Mouse (Mus musculus): ENCODE measurements around the gene Ccdc38. TPM values are rescaled to one million over a fixed set of nuclear protein-coding genes. Genes with fewer than 3 reads are reported as not detected.

Gene Ccdc38
- total RNA-seq (2023): not detected

GRCm38 (mm10) chr10:93540431-93541210, at the start of gene Ccdc38:
TSS of gene Ccdc38 (plus strand) at chr10:93540632.

GRCm38 (mm10) chr10:93539775-93540430, 529 bp upstream of the Ccdc38 start, which contains the start of gene Amdhd1:
TSS of gene Amdhd1 (minus strand) at chr10:93540033.

DNA sequence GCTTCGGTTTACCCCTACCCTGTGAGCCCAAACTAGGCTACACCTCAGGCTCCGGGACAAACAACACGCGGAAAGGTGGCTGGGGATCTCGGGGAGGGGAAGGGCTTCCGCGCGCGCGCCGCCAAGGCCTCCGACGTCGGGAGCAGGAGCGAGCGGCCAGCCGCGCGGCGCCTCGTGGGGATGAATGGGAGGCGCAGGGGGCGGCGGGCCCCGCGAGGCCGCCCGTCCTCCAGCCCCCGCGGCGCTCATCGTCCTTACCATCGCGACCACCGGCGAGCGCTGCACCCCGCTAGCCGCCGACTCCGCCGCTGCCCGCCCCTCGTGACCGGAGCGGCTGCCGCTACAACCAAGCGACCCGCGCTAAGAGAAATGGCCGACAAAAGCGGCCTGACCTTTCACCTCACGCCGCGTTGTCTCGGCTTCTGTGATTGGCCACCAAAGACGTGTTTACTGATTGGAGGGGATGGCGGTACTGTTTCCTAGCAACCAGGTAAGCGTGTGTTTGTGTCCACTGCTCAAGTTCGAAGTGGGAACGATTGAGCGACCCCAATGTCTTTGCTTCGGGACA, 48.9 kb downstream of the Ccdc38 start, which contains the start of gene Snrpf:
Gene Snrpf, minus strand, starts transcription at position 426 of the 568 bp plus-strand sequence.

Other genes with a start within 250 kb of the Ccdc38 start
- 10 to 100 TPM; 81.8 to 85.4 TPM for gene Elk3, start 229.5 kb upstream of the Ccdc38 start, total RNA-seq (2023)
- 10 to 100 TPM; 72.7 to 79.9 TPM for gene Lta4h, start 87.2 kb upstream of the Ccdc38 start, total RNA-seq (2023)
- gene Hal, start 51.9 kb upstream of the Ccdc38 start, total RNA-seq (2023): 1 to 10 TPM; 1.9 to 2.9 TPM
- gene Amdhd1, start 599 bp upstream of the Ccdc38 start, total RNA-seq (2023): not detected
- gene Snrpf, start 49.1 kb downstream of the Ccdc38 start, total RNA-seq (2023): 10 to 100 TPM in 1 of 2 experiments, 1 to 10 TPM in 1; 7.5 to 13.6 TPM
- gene Ntn4, start 100.0 kb downstream of the Ccdc38 start, total RNA-seq (2023): under 1 TPM; 0.21 to 0.36 TPM